Comparison of ENCODE assay signal across 8 mouse cellular contexts in genomic region chr6:122811280-122811652, GRCm38 (mm10). TPM values are rescaled to one million over a fixed set of nuclear protein-coding genes. Genes with fewer than 3 reads are reported as not detected.
A peak's percentile ranks its signal among the peaks of the same experiment; 100 is the strongest.
DNase-seq lines count a peak whose midpoint lies in the region; ATAC-seq lines count a peak whose summit lies in the region.

No protein-coding gene starts in this region.

- 0 out of 2 replicates have a peak, but pooled peaks cover 5% of the 10 kb centered on the region for H3K27me3 ChIP-seq in hindbrain, embryonic 13.5 days

- under 1% methylated on average over 35 of the region's 38 CpGs for WGBS in hindbrain, embryonic 13.5 days

- peak overlapping the region; percentile 62 for H3K4me2 ChIP-seq in hindbrain, embryonic 13.5 days

- peaks cover 12% of the 10 kb centered on the region for H3K4me1 ChIP-seq in hindbrain, embryonic 13.5 days (replicated peaks)

- peak overlapping the region; percentile 98 for H3K27ac ChIP-seq in hindbrain, embryonic 13.5 days

- no peaks in the 10 kb centered on the region for H3K36me3 ChIP-seq in hindbrain, embryonic 13.5 days

- peak; percentile 94 for ATAC-seq in hindbrain, embryonic 13.5 days (ENCODE audit: low FRiP score)

- H3K9me3 ChIP-seq in hindbrain, embryonic 13.5 days, result no peaks in the 10 kb centered on the region

- H3K4me3 ChIP-seq in hindbrain, embryonic 13.5 days, result peak overlapping the region; percentile 66

- H3K9ac ChIP-seq in hindbrain, embryonic 13.5 days, result peak overlapping the region; percentile 80

- peak; percentile 92 for DNase-seq in R1 (ENCODE audit: low read depth, low spot score)
- DNase-seq in cerebellum, postnatal 10 days, result peak; percentile 94 to 96
- peak; percentile 86 to 90 for DNase-seq in frontal cortex, postnatal 10 days (ENCODE audit: low spot score in 2 of 2)
- peak; percentile 92 to 93 for DNase-seq in layer of hippocampus, postnatal 36 days
- DNase-seq in lung, postnatal 25 days (ENCODE audit: low spot score), result peak; percentile 95
- peak; percentile 77 for DNase-seq in retina, adult 2 months (ENCODE audit: low read depth, low spot score)
- peak; percentile 94 to 97 for DNase-seq in thymus, postnatal 36 days

RNA-seq across cellular contexts. Expression of gene Foxj2, which starts 8.4 kb away (rescaled TPM):
- 6.0 and 6.2 TPM in 2 replicates for polyA plus RNA-seq in hindbrain, embryonic 13.5 days (2015; fragmentation: Nextera tagmentation; extraction: Ambion mirVana)
- 10 to 100 TPM; 26.5 to 30.3 TPM for total RNA-seq in layer of hippocampus, postnatal 36 days (2021)

RNA-seq across cellular contexts. Expression of gene Slc2a3, which starts 9.8 kb away (rescaled TPM):
- 21.1 and 22.7 TPM in 2 replicates for polyA plus RNA-seq in hindbrain, embryonic 13.5 days (2015; fragmentation: Nextera tagmentation; extraction: Ambion mirVana)
- 100 to 1,000 TPM; 110 to 121 TPM for total RNA-seq in layer of hippocampus, postnatal 36 days (2021)

RNA-seq across cellular contexts. Expression of gene C3ar1, which starts 44.7 kb away (rescaled TPM):
- polyA plus RNA-seq in hindbrain, embryonic 13.5 days (2015; fragmentation: Nextera tagmentation; extraction: Ambion mirVana), result 1.7 TPM in 2 replicates
- total RNA-seq in layer of hippocampus, postnatal 36 days (2021), result under 1 TPM; 0.47 to 0.63 TPM

Comparison
In these comparisons a context has a peak if more than half of its experiments do, and no peak if none do; other contexts are left out.
1. Peak in every context shown above with its lines: DNase-seq, ATAC-seq, H3K4me3 ChIP-seq and H3K27ac ChIP-seq.